Mouse (Mus musculus) lung, postnatal 4 days (tissue): ENCODE measurements around the gene Agfg1.

Experiments used
- DNase-seq, 2 experiments: peaks; one replicate each; pipeline ENCODE4 v3.0.0; 2021

The Agfg1 gene

DNA sequence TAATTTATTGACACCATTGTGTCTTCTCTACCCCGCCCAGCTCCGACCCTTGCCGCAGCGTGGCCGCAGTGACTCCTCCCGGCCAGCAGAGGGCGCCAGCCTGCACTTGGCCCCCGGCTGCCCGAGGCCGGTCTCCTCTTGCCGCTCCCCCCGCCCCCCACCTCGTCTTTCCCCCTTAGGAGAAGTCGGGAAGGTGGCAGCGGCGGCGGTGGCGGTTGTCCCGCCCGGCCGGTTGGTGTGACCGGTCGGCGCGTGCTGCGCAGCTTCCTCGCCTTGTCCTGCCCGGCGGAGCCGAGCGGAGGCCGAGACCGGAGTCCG is at the start of gene Agfg1:
TSS of gene Agfg1 (plus strand) at position 188 of the 318 bp plus-strand sequence.
- DNase-seq = peak; percentile 96 to 97

DNA sequence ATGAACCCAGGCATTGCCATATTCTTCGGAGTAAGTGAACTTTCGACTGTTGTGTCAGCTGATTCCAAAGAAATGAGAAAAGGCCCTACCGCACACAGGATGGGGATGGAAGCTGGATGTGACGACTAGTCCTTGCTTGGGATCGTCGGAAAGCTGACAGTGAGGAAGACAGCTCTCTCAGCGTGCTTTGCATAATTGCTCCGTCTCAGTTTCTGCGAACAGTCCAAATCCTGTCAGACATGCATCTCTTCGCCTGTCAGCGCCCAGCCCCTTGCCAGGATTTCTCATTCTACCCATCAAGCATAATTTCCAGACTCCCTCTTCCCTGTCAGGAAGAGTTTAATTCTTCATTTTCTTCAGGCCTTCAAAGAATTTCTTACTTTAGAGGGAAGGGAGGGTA is 48.2 kb upstream of the Agfg1 start:
- no peak for DNase-seq

DNA sequence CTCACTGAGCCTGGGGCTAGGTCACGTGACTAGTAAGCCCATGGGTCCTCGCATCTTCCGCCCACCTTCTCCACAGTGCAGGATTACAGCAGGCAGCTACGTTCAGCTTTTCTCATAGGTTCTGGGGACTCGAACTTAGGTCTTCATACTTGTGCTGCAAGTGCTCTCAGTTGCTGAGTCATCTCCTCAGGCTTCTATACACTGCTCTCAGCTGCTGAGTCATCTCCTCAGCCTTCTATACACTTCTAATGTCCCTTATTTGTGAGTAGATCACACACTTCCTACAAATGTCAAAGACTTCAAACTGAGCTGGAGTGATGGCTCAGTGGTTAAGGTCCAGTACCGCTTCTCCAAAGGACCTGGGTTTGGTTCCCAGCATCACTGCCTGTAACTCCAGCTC is 47.0 kb upstream of the Agfg1 start:
- DNase-seq = no peak

DNA sequence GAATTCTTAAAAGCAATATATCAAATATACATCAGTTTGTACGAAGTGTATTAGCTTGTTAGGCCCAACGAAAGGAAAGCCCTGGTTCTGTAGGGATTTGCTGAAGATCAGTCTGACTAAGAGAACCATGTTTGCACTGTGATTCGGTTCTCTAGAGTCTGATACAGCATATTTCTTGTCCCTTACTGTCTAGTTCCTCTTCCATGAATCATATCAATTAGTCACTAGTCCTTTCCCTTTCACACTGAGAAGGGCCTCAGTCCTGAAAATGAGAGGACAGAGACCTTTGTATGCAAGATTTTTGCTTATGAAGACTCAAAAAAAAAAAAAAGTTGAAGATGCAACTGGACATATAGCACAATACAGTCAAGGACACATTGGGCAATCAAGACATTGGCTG is 46.2 kb upstream of the Agfg1 start:
- no peak for DNase-seq

DNA sequence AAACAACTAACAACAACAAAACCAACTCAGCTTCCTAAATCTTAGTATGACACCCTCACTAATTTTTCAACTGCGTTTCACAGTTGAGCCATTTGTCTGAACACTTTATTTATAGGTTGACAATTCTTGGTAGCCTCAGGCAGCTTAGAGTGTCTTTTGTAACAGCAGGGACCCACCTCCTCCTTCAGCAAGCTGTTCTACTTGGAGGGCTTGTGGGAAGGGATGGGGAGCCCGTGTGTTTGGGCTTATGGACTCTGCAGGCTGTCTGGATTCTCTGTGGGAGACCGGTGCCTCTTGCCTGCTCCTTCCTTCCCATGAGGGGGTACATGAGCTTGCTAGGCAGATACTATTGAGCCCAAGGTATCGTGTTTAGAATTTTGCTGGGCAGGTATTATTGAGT is 45.3 kb upstream of the Agfg1 start:
- DNase-seq = no peak

DNA sequence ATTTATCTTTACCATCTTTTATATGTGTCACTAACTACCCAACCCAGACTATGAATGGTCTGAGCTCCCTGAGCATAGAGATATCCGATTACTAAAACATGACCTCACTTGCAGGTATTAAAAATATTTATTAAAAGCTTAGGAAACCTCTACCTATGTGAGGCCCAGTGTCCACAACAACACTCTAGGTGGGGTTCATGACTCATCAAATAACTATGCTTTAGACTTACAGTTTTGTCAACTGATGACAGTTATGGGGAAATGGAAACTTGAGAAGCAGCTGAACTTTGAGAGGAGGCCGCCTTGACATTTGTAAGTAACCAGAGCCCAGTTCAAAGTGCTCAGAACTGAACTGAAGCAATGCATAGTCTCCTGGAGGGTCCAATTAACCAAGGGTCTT is 44.1 kb upstream of the Agfg1 start:
- DNase-seq = no peak

DNA sequence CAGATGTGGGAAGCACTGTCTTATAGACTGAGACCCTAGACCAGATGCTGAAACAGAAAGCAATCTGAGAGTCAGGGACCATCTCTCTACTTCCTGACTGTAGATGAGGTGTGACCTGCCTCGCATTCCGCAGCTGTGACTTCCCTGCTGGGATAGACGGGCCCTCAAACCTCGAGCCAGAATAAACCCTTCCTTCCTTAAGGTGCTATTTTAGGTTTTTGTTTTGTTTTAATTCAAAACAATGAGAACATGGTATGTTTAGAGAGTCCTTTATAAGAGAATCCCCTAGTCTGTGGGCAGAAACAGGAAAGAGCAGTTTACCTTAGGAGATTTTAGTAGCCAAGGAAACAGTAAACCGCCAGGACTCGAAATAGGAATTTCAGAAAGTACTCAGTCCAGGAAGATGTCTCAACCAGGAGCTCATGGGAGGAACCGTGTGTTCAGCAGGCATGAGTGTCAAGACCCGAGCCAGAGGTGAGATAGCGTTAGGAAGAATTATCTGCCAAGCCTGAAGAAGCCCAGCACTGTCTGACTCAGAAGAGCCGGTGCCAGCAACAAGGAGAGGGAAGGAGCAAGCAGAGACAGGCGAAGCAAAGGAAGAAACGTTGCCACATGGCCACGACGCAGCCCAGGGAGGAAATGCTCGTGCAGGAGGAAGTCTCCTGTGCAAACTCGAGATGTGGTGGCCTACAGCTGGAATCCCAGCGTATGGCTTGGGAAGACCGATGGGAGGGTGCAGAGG is 43.4 kb upstream of the Agfg1 start:
- DNase-seq = peak; percentile 34 to 69

DNA sequence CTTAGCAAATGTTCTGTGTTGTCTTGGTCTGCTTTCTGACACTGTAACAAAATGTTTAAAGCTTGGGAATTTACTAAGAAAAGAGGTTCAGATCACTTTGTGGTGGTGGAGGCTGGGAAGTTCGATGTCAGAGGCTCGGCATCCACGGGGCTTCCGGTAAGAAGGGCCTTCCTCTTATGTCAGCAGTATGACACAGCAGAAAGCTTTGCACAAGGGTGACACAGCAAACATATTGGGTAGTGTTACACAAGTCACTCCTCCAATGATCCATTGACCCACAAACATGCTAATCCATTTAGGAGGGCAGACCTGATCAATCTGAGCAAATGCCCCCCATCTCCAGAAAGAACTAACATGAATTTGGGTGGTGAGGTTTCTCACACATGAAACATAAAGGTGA is 42.2 kb upstream of the Agfg1 start:
- DNase-seq = no peak

DNA sequence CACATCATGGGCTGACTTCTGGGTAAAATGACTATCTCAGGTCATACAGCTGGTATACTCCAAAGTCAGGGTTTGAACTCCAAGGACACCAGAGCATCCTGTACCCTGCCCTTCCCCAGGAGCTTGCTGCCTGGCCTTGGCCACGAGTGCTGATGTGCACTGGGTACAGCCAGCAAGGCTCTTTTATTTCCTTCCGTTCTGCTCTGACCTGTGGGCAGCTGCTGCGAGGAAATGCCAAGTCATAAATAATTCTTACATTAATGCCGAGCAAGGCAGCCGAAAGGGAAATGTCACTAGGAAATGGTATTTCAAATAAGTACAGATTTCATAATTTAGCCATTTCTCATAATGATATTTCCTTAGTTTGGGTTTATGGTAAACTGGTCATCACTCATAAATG is 41.0 kb upstream of the Agfg1 start:
- DNase-seq = peak in 1 of 2 experiments; percentile 64

DNA sequence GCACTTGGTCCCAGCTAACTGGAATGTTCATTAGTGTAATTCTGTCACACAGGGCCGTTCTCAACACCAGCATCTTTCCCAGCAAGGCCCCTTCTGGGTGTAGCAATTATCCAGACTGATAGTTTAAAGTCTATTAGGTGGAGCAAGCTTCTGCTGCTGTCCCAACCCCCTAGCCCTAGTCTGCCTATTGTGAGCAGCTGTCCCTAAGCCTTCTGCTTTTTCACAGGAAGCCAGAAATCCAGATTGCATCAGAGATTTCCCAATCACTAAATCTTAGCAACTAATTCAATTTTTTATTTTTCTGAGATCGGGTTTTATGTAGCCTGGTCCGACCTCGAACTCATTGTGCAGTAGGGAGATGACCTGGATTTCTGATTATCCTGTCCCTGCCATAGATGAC is 40.4 kb upstream of the Agfg1 start:
- peak; percentile 23 to 34 for DNase-seq

DNA sequence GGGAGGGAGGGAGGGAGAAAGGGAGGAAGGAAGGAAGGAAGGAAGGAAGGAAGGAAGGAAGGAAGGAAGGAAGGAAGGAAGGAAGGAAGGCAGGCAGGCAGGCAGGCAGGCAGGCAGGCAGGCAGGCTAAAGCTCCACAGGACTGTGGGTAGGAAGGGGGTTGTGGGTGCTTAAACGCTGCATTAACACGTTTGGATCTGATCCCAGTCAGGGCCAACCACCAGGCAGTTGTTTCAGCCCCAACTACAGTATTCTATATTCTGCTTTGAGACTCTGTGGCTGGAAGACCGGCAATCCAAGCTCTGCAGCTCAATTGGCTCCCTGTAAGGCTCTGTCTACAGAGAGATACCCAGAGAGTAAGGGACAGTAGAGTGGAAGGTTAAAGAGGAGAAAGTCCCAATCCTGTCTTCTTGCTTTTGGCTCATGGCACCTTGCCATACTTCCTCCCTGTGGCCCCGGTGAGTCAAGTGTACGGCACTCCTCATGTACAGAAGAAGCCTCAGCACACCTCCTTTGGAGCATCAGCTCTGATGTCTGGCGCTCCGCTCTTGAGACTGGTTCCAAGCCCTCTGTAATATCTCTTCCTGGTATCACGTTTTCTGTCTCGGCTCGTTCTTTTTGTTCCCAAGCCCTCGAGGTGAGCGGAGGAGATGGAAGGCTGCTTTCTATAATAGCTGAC is 38.0 kb upstream of the Agfg1 start:
- no peak for DNase-seq

DNA sequence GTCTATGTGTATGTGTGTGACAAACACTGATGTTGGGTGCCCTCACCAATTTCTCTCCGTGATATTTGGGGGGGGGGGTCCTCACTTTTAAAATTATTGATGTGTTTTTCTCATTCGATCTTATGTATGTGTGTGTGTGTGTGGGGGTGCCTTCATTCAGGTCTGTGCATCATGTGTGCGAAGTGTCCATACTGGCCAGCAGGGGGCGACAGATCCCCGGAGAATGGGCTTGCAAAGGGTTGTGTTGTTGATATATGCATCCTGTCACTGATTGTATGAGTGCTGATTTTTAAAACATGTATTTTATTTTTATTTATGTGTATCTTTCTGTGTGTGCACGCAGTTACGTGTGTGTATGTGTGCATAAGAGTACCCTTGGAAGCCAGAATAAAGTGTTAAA is 35.7 kb upstream of the Agfg1 start:
- no peak for DNase-seq

DNA sequence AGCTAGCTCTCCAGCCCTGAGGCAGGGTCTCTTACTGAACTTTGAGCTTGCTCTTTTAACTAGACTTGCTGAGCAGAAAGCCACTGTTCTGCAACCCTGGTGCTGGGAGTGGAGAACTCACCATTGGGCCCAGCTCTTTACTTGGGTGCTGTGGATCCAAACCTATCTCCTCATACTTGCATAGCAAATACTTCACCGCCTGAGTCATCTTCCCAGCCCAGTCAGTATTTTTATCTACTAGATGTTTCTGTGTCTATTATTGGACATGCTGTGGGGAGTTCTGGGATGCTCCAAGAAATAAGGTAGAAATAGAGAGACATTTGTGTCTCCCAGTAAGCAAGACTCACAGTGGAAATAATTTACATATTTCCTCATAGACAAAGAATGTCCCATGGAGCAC is 35.2 kb upstream of the Agfg1 start:
- no peak for DNase-seq

DNA sequence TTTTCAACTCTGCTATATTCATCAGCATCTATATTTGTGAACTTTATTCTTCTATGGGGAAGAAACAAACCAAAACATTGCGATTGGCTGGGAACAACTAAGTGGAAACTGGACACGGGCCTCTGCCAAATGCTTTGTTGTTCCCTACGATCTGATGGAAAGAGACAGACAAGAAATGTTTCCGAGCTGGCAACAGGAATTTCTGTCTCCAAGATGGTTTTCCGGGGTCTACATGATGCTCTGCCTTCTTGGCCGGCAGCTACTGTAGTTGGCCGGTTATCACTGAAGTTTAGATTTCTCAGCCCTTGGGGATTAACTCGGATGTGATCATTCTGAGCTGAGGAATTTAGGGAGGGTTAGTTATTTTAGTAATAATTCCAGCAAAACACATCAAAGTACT is 32.9 kb upstream of the Agfg1 start:
- peak in 1 of 2 experiments; percentile 38 for DNase-seq

DNA sequence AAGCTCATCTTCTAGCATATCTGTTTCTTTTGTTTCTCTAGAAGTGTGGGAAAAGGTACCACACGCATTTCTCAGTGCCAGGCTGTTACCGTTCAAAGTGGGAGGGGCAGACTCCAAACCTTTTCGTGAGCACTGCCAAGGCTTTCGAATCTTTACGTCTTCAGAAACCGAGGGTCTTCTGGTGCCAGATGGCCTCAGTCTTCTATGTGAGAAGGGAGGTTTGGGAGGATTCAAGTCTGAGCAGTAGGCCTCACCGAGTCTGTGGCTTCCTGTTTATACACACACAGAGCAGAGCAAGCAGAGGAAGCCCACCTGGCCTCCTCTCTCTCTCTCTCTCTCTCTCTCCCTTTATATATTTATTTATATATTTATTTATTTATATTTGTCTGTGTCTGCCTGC is 32.1 kb upstream of the Agfg1 start:
- DNase-seq = no peak

DNA sequence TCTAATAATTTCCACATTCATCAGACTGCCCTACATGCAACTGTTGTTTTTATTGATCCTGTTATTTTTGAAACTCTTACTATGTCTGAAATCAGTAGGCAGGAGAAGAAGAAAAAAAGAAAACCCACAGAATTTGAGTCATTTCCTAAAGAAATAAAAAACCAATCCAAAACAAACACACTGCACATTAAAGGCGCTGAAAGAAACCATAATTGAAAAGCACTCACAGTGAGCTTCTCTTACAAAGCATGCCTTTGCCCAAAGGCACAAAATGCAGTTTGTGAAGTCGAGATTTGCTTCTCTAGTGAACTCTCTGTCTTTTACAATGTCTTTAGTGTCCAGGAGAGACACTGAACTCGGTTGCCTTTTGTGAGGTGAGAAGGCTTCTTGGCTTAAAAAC is 30.7 kb upstream of the Agfg1 start:
- no peak for DNase-seq

DNA sequence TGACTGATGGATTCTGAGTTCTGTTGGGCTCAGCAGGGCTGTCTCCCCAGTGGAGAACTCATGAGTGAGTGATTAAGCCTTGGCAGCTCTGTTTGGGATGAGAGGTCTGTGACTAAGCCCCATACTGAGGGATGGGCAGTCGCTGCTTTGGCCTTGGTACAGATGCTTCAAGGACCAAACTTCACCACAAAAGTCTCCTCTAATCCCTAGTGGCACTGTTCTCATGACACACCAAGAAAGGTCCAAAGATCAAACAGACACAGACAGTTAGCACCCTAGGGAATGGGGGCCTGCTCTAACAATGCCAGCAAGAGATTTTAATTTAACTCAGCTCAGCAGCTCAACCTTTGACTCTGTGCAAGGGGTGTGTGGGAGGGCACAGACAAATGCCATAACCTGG is 27.5 kb upstream of the Agfg1 start:
- no peak for DNase-seq

DNA sequence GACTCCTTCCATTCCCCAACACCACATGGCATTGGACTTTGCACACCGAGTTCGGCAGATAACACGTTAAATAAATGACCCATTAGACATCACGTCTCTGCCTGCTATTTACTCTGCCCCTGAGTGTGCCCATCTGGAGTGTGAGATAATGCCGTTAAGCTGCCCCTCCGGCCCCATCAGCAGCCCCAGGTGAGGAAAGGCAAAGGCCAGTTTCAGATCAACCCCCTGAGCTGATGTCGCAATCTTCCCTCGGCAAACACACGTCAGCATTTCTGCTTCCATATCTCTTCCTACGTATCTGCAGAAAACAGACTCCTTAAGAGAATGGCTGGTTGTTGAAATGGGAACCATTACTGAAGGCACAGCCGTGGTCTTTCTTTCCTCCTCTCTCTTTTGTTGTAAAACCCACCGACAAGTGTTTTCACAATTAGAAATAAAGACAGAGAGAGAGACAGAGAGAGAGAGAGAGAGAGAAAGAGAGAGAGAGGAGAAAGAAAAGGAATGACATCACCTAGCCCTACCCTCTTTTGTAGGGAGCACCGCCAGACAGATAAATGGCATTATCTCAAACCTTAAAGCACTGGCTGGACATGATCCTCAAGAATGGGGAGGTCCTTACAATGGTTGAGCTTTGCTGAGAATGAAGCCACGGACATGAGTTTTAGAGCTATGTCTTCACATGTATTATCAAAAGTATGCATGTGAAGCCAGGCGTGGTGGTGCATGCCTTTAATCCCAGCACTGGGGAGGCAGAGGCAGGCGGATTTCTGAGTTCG is 23.2 kb upstream of the Agfg1 start:
- DNase-seq = peak; percentile 37 to 50

DNA sequence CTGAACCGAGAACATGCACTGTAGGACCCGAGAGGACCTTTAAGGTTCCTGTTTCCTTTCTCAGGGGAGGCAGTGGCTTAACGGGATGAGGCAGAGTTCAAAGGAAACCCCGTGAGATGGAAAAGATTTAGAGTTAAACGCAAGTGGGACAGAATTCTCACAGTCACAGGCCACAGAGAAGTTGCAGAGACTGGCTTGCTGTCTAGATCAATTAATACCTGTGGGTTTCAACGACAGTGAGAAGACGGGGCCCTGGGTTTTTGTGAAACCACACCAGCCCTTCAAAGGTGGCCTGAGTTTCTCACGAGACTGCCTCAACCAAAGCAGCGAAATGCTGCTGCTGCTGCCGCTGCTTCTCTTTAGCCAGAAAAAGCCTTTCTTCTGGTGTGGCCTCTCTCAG is 19.9 kb upstream of the Agfg1 start:
- DNase-seq = no peak

DNA sequence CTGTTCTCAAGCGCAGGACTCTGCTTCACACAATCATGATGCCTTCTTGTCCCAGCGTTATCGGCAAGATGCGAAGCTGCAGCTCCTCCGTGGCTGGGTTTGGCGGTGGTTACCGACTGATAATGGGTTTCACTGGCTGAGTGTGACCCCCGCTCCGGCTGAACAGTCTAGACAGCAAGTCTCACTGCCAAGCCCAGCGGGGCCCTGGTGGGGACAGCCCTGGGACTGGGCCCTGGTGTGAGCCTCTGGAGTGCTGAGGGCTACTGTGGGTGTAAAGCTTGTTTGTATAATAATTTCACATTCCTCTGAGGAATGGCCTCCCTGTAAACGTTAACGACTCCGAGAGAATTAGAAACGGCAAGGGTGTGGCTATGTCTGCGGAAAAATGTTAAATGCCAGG is 19.1 kb upstream of the Agfg1 start:
- DNase-seq = peak; percentile 16 to 51

DNA sequence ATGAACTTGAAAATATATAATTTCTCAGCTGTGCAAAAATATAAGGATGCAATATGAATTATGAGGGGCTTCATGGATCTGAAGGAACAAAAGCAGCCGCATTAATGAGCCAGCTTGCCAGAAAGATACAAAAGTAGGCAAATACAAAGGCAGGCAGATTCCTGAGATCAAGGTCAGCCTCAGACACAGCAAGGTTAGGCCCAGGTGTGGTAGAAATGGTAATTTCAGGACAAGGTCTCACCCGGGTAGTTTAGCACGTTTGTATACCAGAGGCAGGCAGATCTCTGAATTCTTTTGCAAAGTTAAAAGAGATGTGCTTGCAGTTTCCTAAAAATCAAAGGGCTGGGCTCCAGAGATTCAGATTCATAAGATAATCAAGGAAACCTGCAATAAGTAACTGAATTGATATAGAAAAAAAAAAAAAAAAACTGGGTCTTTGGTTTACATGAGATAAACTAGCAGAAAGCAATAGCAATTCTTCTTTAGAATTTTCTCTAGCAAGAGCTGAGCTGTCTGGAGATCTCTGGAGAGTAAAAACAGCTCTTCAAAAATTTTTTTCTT is 18.6 kb upstream of the Agfg1 start:
- DNase-seq = no peak

DNA sequence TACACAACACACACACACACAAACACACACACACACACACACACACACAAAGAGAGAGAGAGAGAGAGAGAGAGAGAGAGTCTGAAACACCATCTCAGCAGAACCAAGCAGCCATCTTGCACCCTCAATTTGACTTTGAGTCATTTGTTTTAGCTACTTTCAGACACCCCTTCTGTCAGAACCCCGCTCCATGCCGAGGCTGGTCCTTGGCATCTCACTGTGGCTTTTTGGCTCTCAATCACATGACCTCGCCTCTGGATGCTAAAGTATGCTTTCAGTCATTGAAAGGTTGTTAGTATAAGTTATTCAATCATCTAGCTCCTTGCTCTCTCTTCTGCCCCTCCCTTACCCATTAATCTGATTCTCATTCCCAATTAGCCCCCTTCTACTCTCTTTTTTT is 17.4 kb upstream of the Agfg1 start:
- DNase-seq = no peak

DNA sequence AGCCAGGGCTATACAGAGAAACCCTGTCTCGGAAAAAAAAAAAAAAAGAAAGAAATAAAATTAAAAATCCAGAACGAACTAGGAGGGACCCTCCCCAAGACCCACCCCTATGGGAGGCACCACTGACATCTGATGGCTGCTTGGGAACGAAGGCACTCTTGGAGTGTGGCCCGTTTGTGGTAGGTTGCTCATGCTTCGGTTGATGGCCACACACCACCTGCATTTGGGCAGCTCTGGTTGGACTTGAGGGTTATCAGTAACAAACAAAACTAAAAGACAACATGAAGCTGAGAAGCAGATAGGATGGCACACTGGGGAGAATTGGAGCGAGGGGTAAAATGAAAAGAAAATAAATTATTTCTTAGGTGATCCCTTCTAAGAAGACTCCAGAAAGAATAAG is 15.1 kb upstream of the Agfg1 start:
- no peak for DNase-seq

DNA sequence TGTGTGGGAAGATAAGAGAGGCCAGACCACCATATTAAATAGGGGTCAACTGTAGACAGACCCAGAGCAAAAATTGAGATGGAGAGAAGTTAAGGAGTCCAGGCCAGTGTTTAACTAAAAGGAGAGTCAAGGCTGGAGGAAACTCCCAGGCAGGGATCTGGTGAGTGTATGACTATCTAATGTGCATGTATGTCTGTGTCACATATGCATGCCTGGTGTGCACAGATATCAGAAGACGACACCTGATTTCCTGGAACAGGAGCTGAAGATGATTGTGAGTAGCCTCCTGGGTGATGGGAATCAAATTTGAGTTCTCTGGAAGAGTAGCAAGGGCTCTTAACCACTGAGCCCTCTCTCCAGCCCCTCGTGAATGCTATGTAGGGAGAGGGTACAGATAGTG is 14.0 kb upstream of the Agfg1 start:
- DNase-seq = no peak
